Mouse (Mus musculus) CH12F3 (cell line): ENCODE measurements around the gene B3galt6.

Source experiments
- in situ Hi-C: fragments of 300-500 bp; cut with MboI; formaldehyde crosslinking; loops from 2 replicates; pipeline ENCODE4 v1.14.3; 2020; ENCODE audit warnings: low sequenced_read_pairs

Gene B3galt6

GRCm38 (mm10) chr4:155992241-155992905 is at the start of gene B3galt6, which contains the start of gene Sdf4:
Gene B3galt6 (minus strand): TSS chr4:155992649.
Gene Sdf4 (plus strand): TSS chr4:155992872.
- in situ Hi-C loops = no loop called here

GRCm38 (mm10) chr4:156034901-156035300 is 42.5 kb upstream of the B3galt6 start:
- in situ Hi-C loops = loop anchor here (10.0 kb wide), 1 partner anchor 70 kb away; the partner anchor contains the start of gene 9430015G10Rik

- in situ Hi-C loops = loop anchor here (10.0 kb wide), 1 partner anchor 70 kb away; the partner anchor contains the start of gene 9430015G10Rik
Observed at GRCm38 (mm10) chr4:156034301-156034700, 41.9 kb upstream of the B3galt6 start.

GRCm38 (mm10) chr4:156033476-156034119 is 41.1 kb upstream of the B3galt6 start:
- in situ Hi-C loops = loop anchor here (10.0 kb wide), 1 partner anchor 71 kb away; the partner anchor contains the start of gene 9430015G10Rik

GRCm38 (mm10) chr4:156032856-156033255 is 40.4 kb upstream of the B3galt6 start:
- in situ Hi-C loops = loop anchor here (10.0 kb wide), 1 partner anchor 72 kb away; the partner anchor contains the start of gene 9430015G10Rik

GRCm38 (mm10) chr4:156031593-156032391 is 39.3 kb upstream of the B3galt6 start:
- in situ Hi-C loops = loop anchor here (10.0 kb wide), 1 partner anchor 73 kb away; the partner anchor contains the start of gene 9430015G10Rik

GRCm38 (mm10) chr4:156031255-156031592 is 38.8 kb upstream of the B3galt6 start:
- in situ Hi-C loops = loop anchor here (10.0 kb wide), 1 partner anchor 74 kb away; the partner anchor contains the start of gene 9430015G10Rik

GRCm38 (mm10) chr4:156030651-156031118 is 38.2 kb upstream of the B3galt6 start:
- in situ Hi-C loops = loop anchor here (10.0 kb wide), 1 partner anchor 74 kb away; the partner anchor contains the start of gene 9430015G10Rik

- in situ Hi-C loops = no loop called here
Observed at GRCm38 (mm10) chr4:156028580-156028979, 36.1 kb upstream of the B3galt6 start.

- in situ Hi-C loops = no loop called here
Observed at GRCm38 (mm10) chr4:156026013-156026412, 33.6 kb upstream of the B3galt6 start, which contains the start of gene Tnfrsf18. Gene Tnfrsf18 (plus strand): TSS chr4:156026164.

- in situ Hi-C loops = no loop called here
Observed at GRCm38 (mm10) chr4:156024184-156024583, 31.7 kb upstream of the B3galt6 start.

GRCm38 (mm10) chr4:156023520-156023919 is 31.1 kb upstream of the B3galt6 start:
- in situ Hi-C loops = no loop called here

- in situ Hi-C loops = no loop called here
Observed at GRCm38 (mm10) chr4:156021942-156022419, 29.5 kb upstream of the B3galt6 start.

GRCm38 (mm10) chr4:156021381-156021780 is 28.9 kb upstream of the B3galt6 start:
- in situ Hi-C loops = no loop called here

GRCm38 (mm10) chr4:156019771-156020170 is 27.3 kb upstream of the B3galt6 start:
- in situ Hi-C loops = no loop called here

- in situ Hi-C loops = no loop called here
Observed at GRCm38 (mm10) chr4:156014436-156014835, 22.0 kb upstream of the B3galt6 start.

GRCm38 (mm10) chr4:156013637-156014036 is 21.2 kb upstream of the B3galt6 start, which contains the start of gene Tnfrsf4:
Gene Tnfrsf4 (plus strand): TSS chr4:156013843.
- in situ Hi-C loops = no loop called here

GRCm38 (mm10) chr4:156008369-156008768 is 15.9 kb upstream of the B3galt6 start:
- in situ Hi-C loops = no loop called here

- in situ Hi-C loops = no loop called here
Observed at GRCm38 (mm10) chr4:156004109-156004508, 11.7 kb upstream of the B3galt6 start.

GRCm38 (mm10) chr4:155993606-155994005 is 1.2 kb upstream of the B3galt6 start:
- in situ Hi-C loops = no loop called here
